Mouse (Mus musculus) kidney, adult 18-20 months (tissue): ENCODE data around the gene Cirbp.
"Not testable (repeated sequence)": the region's sequence is repeated elsewhere in the genome, so short reads cannot be mapped to it uniquely, and the experiment has no call there.

Source experiments
- DNase-seq: peaks from one replicate; pipeline ENCODE4 v3.0.0; 2021

Cirbp gene

GRCm38 (mm10) chr10:80164161-80164997, 1.4 kb upstream of the Cirbp start:
- DNase-seq = peak; percentile 34

- DNase-seq = peak; percentile 99
Measured at GRCm38 (mm10) chr10:80164998-80165344, 814 bp upstream of the Cirbp start.

- not testable (repeated sequence) for DNase-seq
Measured at GRCm38 (mm10) chr10:80166136-80166535, 351 bp downstream of the Cirbp start.

DNA sequence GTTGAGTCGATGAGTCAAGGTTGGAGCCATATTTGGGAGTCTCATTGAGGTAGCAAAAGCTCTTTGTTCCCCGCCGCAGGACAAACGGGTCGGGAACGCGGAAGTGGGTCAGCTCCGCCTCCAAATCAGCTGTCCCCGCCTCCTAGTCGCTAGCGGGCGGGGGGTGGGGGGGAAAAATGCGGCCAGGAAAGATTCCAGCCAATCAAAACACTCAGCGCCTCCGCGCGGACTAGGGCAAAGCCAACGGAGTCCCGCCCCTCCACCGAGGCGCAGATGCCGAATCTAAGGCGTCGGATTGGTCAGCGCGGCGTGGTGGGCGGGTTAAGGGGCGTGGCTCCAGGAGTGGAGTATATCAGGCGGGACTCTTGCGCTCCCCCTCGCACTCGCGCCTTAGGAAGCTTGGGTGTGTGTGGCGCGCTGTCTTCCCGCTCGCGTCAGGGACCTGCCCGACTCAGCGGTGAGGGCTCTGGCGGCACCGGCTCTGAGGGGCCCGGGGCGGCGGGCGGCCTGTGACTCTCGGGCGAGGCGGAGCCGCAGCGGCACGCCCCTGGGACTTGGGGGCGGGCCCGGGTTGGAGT, 1.8 kb downstream of the Cirbp start:
- DNase-seq = peak; percentile 99

GRCm38 (mm10) chr10:80168038-80168661, 2.4 kb downstream of the Cirbp start:
- peak; percentile 95 for DNase-seq

DNA sequence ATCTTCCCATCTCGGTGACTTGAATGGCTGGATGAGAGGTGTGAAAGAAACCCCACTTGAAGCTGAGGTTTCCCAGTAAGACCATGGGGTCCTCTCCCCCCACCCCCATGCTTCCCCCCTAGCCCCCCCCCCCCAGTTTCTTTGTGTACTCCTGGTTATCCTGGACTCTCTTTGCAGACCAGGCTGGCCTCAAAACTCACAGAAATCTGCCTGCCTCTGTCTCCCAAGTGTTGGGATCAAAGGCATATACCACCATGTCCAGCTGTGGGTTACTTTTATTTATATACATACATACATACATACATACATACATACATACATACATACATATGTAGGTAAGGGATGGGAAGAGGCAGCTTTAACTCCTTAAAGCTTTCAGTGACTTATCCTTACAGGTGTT, 3.3 kb downstream of the Cirbp start:
- DNase-seq = no peak

GRCm38 (mm10) chr10:80169651-80170050, 3.9 kb downstream of the Cirbp start:
- DNase-seq = no peak

DNA sequence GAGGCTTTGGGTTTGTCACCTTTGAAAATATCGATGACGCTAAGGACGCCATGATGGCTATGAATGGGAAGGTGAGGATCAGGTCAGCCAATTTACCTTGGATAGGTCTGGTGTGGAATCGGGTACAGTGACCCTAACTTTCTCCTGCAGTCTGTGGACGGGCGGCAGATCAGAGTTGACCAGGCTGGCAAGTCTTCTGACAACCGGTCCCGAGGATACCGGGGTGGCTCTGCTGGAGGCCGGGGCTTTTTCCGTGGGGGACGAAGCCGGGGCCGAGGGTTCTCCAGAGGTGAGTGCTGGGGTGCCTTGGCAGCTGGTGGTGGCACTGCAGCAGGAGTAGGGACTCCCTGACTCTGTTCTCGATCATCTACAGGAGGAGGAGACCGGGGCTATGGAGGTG, 4.3 kb downstream of the Cirbp start:
- DNase-seq = no peak

DNA sequence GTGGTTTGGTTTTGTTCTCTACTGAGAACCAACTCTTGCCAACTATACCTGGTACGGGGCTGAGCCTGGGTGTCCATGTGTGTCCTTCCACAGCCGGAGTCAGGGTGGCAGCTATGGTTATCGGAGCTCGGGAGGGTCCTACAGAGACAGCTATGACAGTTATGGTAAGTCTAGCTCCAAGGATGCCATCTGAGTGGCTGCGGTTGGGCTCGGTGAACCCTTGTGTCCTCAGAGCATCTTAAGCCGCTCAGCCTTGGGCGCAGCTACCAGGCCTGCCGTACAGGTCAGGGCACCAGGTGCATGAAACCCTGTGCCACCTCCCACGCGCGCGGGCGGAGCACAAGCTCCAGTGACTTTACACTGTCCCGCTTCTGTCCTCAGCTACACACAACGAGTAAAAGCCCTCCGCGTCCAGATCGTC, 4.8 kb downstream of the Cirbp start:
- DNase-seq = no peak

GRCm38 (mm10) chr10:80171252-80171651, 5.5 kb downstream of the Cirbp start:
- no peak for DNase-seq

- DNase-seq = no peak
Measured at GRCm38 (mm10) chr10:80171760-80172526, 6.2 kb downstream of the Cirbp start.

DNA sequence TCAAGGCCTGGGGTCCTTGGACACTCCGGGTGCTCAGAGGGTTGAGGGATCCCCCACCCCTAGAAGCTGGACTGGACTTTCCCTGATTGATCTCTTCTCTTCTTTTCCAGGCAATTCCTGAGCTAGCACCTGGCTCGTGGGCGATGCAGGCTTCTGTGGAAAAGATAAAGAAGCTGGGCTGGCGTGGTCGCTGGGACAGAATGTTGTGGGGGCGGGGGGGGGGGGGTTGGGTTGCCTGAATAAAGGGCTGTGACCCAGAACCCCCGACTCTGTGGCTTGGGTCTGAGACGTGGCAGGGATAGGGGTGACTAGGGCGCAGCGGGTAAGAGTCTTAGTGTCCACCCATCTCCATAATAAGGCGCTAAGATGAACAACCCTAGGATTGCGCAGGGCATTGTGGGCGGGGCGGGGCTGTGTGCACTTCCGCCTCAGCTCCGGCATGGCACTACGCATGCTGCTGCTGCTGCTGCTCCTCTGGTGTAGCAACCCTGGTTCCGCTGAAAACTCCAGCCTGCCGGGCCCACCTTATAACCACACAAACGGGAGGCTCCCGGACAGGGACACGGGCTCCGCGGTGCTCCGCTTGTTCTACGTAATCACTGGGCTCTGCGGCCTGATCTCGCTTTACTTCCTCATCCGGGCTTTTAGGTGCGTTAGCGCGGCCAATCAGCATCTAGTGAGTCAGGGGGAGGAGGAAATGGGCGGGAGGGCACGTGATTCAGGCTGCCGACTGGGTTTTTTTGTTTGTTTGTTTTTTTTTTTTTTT, 6.9 kb downstream of the Cirbp start, which contains the start of gene 1600002K03Rik:
1600002K03Rik (plus strand) TSS at position 418 of the 766 bp plus-strand sequence.
- DNase-seq = peak; percentile 92

GRCm38 (mm10) chr10:80173358-80173757, 7.6 kb downstream of the Cirbp start:
- DNase-seq = no peak

DNA sequence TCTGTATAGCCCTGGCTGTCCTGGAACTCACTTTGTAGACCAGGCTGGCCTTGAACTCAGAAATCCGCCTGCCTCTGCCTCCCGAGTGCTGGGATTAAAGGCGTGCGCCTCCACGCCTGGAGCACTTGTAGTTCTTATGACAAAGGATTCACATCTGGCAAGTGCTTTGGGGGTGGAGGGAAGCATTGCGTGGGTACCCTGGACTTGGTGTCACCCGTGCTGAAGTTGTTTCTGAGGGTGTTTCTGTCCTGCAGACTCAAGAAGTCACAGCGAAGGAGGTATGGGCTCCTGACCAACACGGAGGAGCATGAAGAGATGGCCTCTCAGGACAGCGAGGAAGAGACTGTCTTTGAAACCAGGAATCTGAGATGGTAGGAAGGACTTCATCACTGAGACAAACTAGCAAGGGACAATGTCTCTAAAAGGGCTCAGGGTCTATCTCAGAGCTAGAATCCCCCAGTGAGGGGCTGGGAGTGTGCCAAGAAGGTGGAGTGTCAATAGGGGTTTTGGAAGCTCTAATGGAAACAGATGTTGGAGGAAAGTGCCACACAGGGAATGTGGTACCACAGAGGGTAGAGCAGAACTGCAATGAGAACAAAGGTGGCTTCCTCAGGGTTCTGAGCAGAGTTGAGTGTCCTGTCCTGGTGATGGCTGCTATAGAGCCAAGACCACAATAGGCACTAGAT, 8.3 kb downstream of the Cirbp start:
- DNase-seq = no peak

DNA sequence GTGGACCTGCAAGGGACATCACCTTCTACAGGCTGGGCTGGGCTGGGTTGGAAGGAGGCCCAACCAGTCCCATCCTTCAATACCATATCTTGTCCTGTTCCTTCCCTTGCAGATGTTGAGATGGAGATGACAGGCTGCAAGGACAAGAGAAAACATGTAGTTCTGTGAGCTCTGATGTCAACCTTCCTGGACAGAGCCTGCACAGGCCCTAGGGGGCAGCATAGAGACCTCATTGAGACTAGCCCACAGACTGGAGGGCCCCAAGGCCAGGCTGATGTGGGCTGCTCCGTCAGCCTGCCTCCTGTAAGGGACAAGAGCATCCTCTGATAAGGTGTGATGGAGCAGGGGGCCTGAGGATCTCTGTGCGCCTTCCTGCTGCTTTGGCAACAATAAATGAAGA, 8.9 kb downstream of the Cirbp start:
- no peak for DNase-seq

DNA sequence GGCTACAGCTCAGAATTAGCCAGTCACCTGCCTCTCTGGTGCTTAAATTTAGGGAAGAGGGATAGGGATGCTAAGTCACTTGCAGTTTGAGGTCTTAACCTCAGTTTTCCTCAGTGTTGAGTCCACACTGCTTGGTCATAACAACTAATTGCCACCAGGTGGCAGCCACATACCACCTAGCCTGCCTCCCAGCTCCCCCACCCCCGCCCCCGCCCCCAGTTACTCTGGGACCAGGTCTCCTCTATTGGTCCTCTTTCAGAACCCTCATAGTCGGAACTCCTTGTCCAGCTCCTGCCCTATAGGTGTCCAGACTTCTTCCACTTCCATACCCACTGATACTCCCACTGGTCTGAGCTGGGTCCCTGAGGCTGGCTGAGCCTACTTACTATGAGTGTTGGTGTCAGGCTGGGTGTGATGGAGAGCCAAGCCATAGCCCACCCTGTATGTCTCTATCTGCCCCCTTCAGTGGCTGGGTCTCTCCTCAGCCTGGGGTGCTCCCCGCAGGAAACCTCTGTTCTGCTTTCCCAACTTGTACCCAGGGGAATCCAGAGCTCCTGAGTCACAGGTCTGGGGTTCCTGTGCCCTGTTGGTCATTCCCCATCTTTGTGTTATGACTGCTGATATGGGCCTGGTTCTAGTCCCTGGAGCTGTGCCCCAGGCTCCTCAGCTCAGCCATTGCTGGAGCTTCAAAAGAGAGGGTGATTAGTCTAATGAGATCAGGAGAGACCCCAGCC, 9.9 kb downstream of the Cirbp start:
- DNase-seq = peak; percentile 43

DNA sequence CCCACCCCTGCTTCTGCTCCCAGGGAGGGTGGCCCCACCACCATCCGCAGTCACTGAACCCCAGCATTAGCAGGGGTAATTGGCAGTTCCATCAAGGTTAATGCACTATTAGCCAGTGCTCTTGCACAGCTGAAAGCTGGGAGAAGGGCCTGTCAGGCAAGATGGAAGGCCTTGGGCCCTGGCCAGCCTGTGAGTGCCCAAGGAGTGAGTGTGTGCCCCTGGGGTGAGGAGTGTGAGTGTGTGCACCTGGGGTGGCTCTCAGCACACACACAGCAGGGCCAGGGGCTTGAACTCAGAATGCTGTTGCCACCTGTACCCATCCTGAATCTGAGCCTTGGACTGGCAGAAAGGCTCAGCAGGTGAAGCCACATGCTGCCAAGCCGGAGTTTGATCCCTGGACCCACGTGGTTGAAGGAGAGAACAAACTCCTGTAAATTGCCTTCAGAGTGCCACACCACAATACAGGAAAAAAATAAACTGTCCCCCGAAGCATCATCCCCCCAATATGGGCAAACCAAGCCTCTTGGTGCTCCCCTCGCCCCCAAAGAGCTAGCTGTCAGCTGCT, 10.6 kb downstream of the Cirbp start:
- no peak for DNase-seq

DNA sequence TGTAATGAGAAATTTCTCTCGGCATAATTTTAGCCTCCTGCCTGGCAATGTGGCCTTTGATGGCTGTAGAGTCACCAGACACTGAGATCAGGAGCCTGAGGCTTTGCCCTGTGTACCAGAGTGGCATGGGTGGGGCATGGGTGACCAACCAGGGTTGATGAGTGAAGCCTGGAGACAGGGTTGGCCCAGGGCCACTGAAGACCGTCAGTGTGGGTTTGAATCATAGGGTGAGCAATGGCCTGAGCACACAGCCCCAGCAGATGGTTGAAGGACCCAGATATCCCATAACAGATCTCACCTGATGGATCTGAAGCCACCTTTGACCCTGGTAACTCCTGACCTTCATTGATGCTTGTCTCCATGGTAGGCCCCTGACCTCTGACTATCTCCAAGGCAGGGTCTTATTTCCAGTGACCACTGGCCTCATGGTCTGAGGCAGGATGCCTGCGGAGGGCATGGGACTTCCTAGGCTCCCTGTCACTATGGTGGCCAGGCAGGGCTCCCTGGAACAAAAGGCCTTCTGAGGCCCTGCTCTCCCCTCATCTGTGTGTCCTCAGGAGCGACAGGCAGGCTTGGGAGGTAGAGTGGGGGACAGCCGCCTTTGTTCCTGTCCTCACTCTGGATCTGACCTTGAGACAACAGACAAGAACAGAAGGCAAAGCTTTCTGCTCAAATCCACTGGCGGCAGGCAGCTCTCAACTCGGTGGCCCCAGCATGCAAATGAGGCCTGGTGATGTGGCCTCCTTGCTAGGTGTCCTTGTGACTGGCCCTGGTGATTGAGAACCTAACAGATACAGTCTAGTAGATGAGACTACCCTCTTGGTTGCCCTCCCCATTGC, 11.9 kb downstream of the Cirbp start:
- no peak for DNase-seq
